ENCODE assay signal across 30 mouse cellular contexts in the genomic region with DNA sequence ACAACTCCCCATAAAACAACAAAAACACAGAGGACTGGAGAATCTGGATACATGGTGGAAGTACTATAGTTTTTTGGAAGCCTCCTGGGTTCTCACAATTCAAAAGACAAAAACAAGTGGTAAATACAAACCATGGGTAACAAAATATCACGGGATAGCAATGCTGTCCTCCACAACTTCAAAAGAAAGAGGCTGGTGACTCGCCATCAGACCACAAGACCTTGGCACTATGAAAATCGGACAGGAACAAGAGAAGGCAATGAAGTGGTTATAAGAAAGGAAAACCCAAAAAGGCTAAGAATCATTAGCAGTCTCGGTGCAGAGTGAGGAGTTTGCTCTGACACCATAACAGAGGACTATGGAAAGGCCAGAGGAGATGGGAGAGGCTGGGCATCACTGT.
"Had no signal": no experiment of that assay in that cellular context is flagged by ENCODE, and none has a peak within 500 bp of the region (broad histone marks: within the 10 kb centered on the region; RNA-seq: fewer than 3 reads in every experiment).

No protein-coding gene starts in this region.

- DNase-seq: gastrocnemius, adult 2 months; gastrocnemius, postnatal 10 days; gastrocnemius, postnatal 25 days; heart, adult 18-20 months; heart, postnatal 10 days; heart, postnatal 4 days; kidney, adult 18-20 months; kidney, adult 8-10 months; kidney, postnatal 14 days; kidney, postnatal 36 days; liver; liver, embryonic 13.5 days; liver, postnatal 0 days had no signal

- ATAC-seq: hindbrain, embryonic 16.5 days; inflammation-experienced regulatory T-cells, adult 6 months; intestine, embryonic 15.5 days; intestine, postnatal 0 days; liver, postnatal 0 days had no signal

- H3K4me3 ChIP-seq: gastrocnemius, adult 2 months; heart, embryonic 10.5 days; heart, embryonic 12.5 days; hindbrain, embryonic 10.5 days; hindbrain, embryonic 12.5 days; intestine, embryonic 15.5 days; kidney, embryonic 15.5 days; layer of hippocampus, adult 2 months; left cerebral cortex, adult 2 months; limb, embryonic 10.5 days; limb, embryonic 12.5 days; liver, embryonic 13.5 days; liver, embryonic 15.5 days had no signal

- H3K9ac ChIP-seq: heart, embryonic 12.5 days; hindbrain, embryonic 12.5 days; hindbrain, embryonic 14.5 days; intestine, embryonic 15.5 days; kidney, embryonic 15.5 days; limb, embryonic 12.5 days; liver, embryonic 13.5 days; liver, embryonic 15.5 days; liver, postnatal 0 days had no signal

- H3K4me2 ChIP-seq: heart, embryonic 12.5 days; hindbrain, embryonic 12.5 days; hindbrain, embryonic 14.5 days; intestine, embryonic 15.5 days; kidney, embryonic 15.5 days; limb, embryonic 12.5 days; liver, embryonic 11.5 days; liver, embryonic 13.5 days; liver, embryonic 15.5 days had no signal

- H3K27ac ChIP-seq: gastrocnemius, adult 2 months; heart, embryonic 10.5 days; hindbrain, embryonic 10.5 days; hindbrain, embryonic 12.5 days; hindbrain, embryonic 14.5 days; intestine, embryonic 15.5 days; kidney, embryonic 15.5 days; kidney, postnatal 0 days; layer of hippocampus, adult 2 months; left cerebral cortex, adult 2 months; limb, embryonic 10.5 days; limb, embryonic 12.5 days; liver, embryonic 13.5 days; liver, embryonic 15.5 days had no signal

- H3K36me3 ChIP-seq: intestine, embryonic 15.5 days had no signal

- H3K4me1 ChIP-seq: heart, embryonic 10.5 days; heart, embryonic 12.5 days; hindbrain, embryonic 10.5 days; hindbrain, embryonic 12.5 days; intestine, embryonic 15.5 days; kidney, embryonic 15.5 days; limb, embryonic 10.5 days; limb, embryonic 12.5 days; liver, embryonic 13.5 days; liver, embryonic 15.5 days had no signal

- H3K9me3 ChIP-seq: heart, embryonic 10.5 days; hindbrain, embryonic 12.5 days; intestine, embryonic 15.5 days; limb, embryonic 10.5 days; limb, embryonic 12.5 days; liver, embryonic 13.5 days; liver, embryonic 15.5 days had no signal

- H3K27me3 ChIP-seq: heart, embryonic 12.5 days; hindbrain, embryonic 12.5 days; intestine, embryonic 15.5 days; kidney, embryonic 15.5 days; limb, embryonic 12.5 days; liver, embryonic 13.5 days; liver, embryonic 15.5 days had no signal
